Mouse (Mus musculus) bone marrow macrophage, adult 2 months (primary cell): ENCODE results near the gene Traf1. TPM values are rescaled to one million over a fixed set of nuclear protein-coding genes. Genes with fewer than 3 reads are reported as not detected.

Experiments
- H3K27ac ChIP-seq: 2 replicates; pipeline ENCODE4 v1.5.1; 2012; ENCODE audit warnings: low read depth, low read length; ENCODE audit not compliant: insufficient read depth
- H3K4me1 ChIP-seq: 2 replicates; pipeline ENCODE4 v1.6.1; 2012; ENCODE audit warnings: low read length; ENCODE audit not compliant: control insufficient read depth, insufficient read depth
- H3K4me3 ChIP-seq: 2 replicates; pipeline ENCODE4 v1.5.1; 2012; ENCODE audit warnings: mild to moderate bottlenecking, low read length, moderate library complexity; ENCODE audit not compliant: insufficient read depth
- CTCF ChIP-seq: IDR thresholded peaks from 2 replicates; pipeline ENCODE4 v1.5.1; 2012; ENCODE audit warnings: low read depth, mild to moderate bottlenecking, low read length, moderate library complexity
- POLR2A ChIP-seq: IDR thresholded peaks from 2 replicates; pipeline ENCODE4 v1.6.1; 2012; ENCODE audit warnings: mild to moderate bottlenecking, low read depth, low read length, borderline replicate concordance
- polyA plus RNA-seq: library from polyadenylated mRNA; stranded (reverse); fragments of >200 nt; gene quantifications from 2 replicates; pipeline ENCODE4 v1.2.4, GENCODE M21; 2012; ENCODE audit not compliant: missing spikeins, insufficient read depth, insufficient read length

Traf1 gene
- polyA plus RNA-seq, 1 experiment: 28.0 TPM

GRCm38 (mm10) chr2:34943556-34944120 is 17.9 kb downstream of the Traf1 start:
- H3K4me1 ChIP-seq: peaks cover 38% of the 10 kb centered on the region
- H3K27ac ChIP-seq: no peak overlapping the region
- peak overlapping the region; percentile 9 for H3K4me3 ChIP-seq
- TF ChIP-seq POLR2A: no peak
- no peak for TF ChIP-seq CTCF

GRCm38 (mm10) chr2:34941061-34941675 is 20.4 kb downstream of the Traf1 start:
- Histone ChIP-seq H3K4me1 (peaks cover 43% of the 10 kb centered on the region), H3K4me3 (no peak overlapping the region), H3K27ac (no peak overlapping the region)
- TF ChIP-seq POLR2A: no peak
- TF ChIP-seq CTCF: no peak

DNA sequence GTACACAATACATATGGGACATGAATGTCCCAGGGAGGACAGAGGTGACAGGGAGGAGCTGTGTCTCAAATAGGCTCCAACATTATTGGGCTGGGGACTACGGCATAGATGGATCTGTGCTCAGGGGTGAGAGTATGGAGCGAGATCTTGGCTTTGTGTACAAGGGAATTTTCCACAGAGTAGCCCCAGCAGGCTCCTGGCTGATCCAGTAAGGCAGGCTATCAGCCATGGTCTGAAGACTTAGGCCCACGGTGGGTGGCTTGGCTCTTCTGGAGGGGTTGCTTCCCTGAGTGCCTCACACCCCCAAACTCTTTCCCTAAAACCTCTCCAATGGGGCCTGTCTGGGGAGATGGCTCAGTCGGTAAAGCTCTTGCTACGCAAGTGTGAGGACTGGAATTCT is 21.3 kb downstream of the Traf1 start:
- H3K4me3 ChIP-seq: no peak overlapping the region
- H3K4me1 ChIP-seq: peaks cover 34% of the 10 kb centered on the region
- TF ChIP-seq CTCF: no peak
- TF ChIP-seq POLR2A: no peak
- H3K27ac ChIP-seq: no peak overlapping the region

GRCm38 (mm10) chr2:34938269-34939208 is 23.0 kb downstream of the Traf1 start:
- H3K27ac ChIP-seq: no peak overlapping the region
- TF ChIP-seq CTCF: no peak
- TF ChIP-seq POLR2A: no peak
- peaks cover 19% of the 10 kb centered on the region for H3K4me1 ChIP-seq
- H3K4me3 ChIP-seq: no peak overlapping the region

DNA sequence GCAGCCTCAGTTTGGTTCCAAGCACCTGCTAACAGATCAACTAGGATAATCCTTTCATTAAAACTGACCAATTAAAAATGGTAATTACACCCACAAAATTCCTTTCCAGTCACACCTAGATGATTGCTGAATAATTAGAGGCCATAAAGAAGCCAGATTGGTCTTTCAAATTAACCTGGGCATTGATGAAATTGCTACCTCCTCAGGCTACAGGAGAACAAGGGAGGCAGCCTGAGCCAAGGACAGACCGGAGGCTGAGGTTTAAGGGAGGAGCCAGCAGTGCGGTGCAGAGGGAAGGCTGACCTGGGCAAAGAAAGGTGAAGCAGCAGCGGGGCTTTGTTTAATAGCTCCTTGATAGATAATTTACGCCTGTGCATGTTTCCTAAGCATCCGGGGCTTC is 24.1 kb downstream of the Traf1 start:
- Histone ChIP-seq H3K4me3 (no peak overlapping the region), H3K27ac (no peak overlapping the region), H3K4me1 (peaks cover 16% of the 10 kb centered on the region)
- TF ChIP-seq CTCF (no peak), POLR2A (no peak)

DNA sequence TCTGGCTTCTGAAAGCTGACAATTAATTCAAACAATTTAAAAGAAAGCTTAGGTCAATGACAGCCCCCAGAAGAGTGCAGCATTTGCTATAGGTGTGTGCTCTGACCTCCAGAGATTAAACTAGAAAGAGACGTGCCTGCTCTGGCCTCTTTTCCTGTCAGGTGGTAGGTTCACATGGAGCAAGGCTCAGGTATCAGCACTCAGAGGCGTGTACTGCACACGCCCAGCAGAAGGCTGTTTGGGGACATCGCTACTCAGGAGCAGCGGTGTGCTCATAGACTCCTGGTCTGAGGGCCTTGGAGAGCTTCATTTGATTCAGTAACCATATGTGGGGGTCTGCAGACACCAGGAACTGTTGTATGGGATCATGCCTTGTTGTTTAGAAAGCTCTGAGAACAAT is 34.3 kb downstream of the Traf1 start:
- TF ChIP-seq CTCF (no peak), POLR2A (no peak)
- Histone ChIP-seq H3K27ac (no peak overlapping the region), H3K4me3 (no peak overlapping the region), H3K4me1 (no peaks in the 10 kb centered on the region)

DNA sequence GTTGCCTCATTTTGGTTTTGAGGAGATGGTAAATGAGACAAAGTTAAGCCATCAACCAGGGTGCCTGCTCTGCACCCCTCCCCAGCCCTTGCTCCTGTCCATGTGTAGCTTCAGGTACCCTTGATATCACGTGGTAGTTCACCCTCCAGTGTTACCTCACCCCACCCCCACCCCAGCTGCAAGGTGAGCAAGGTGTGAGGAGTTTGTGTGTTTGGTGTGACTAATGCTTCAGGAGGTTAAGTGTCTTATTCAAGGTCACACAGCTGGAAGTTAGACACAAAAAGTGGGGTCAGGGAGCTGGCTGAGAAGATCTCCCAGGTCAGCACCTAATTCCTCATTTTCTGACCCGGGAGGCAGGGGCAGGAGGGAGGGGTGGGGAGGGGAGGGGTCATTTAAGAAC is 38.8 kb downstream of the Traf1 start:
- Histone ChIP-seq H3K4me1 (peaks cover 7% of the 10 kb centered on the region), H3K4me3 (no peak overlapping the region), H3K27ac (no peak overlapping the region)
- TF ChIP-seq CTCF (no peak), POLR2A (no peak)

GRCm38 (mm10) chr2:34920144-34920543 is 41.4 kb downstream of the Traf1 start:
- Histone ChIP-seq H3K4me1 (peaks cover 7% of the 10 kb centered on the region), H3K4me3 (no peak overlapping the region), H3K27ac (no peak overlapping the region)
- TF ChIP-seq POLR2A: no peak
- TF ChIP-seq CTCF: no peak

GRCm38 (mm10) chr2:34915103-34915502 is 46.5 kb downstream of the Traf1 start:
- Histone ChIP-seq H3K4me1 (peaks cover 13% of the 10 kb centered on the region), H3K27ac (no peak overlapping the region), H3K4me3 (no peak overlapping the region)
- TF ChIP-seq POLR2A (no peak), CTCF (no peak)

DNA sequence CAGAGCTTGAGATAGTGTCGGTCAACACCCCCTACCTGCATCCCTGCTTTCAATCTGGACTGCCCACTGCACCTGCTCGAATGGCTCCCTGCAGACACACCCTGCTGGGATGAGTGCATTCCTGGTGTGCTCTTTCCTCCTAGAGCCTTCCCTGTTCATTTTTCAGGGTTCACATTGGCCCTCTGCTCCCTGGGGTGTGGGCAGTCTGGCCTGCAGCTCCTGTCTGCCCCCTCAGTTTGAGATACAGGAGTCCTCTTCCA is 46.8 kb downstream of the Traf1 start:
- H3K4me3 ChIP-seq: no peak overlapping the region
- peaks cover 10% of the 10 kb centered on the region for H3K4me1 ChIP-seq
- H3K27ac ChIP-seq: no peak overlapping the region
- TF ChIP-seq CTCF: no peak
- no peak for TF ChIP-seq POLR2A
